Mouse (Mus musculus) layer of hippocampus, postnatal 10 days (tissue): ENCODE data around the gene Cacna2d1. TPM values are rescaled to one million over a fixed set of nuclear protein-coding genes. Genes with fewer than 3 reads are reported as not detected.

Experiments
- DNase-seq, 2 experiments: peaks; one replicate each; pipeline ENCODE4 v3.0.0; 2021; ENCODE audit warnings: low spot score in 2 of 2
- total RNA-seq, 2 experiments: library from RNA; stranded (reverse); gene quantifications; 2 replicates each; pipeline ENCODE4 v1.2.3; 2021

Cacna2d1 gene
- total RNA-seq, 2 experiments from 2014 or later: 123 to 131 TPM

GRCm38 (mm10) chr5:16252738-16253513 lies 318.4 kb downstream of the Cacna2d1 start:
- DNase-seq: no peak

- no peak for DNase-seq
Observed at GRCm38 (mm10) chr5:16253768-16254167, 319.3 kb downstream of the Cacna2d1 start.

- peak in 1 of 2 experiments; percentile 16 for DNase-seq
Observed at GRCm38 (mm10) chr5:16265385-16265784, 330.9 kb downstream of the Cacna2d1 start.

GRCm38 (mm10) chr5:16277058-16277457 lies 342.6 kb downstream of the Cacna2d1 start:
- DNase-seq: no peak

GRCm38 (mm10) chr5:16281229-16281628 lies 346.7 kb downstream of the Cacna2d1 start:
- no peak for DNase-seq

- peak; percentile 60 to 68 for DNase-seq
Observed at GRCm38 (mm10) chr5:16293223-16293622, 358.7 kb downstream of the Cacna2d1 start.

GRCm38 (mm10) chr5:16293825-16294224 lies 359.3 kb downstream of the Cacna2d1 start:
- no peak for DNase-seq

- DNase-seq: no peak
Observed at GRCm38 (mm10) chr5:16294708-16295107, 360.2 kb downstream of the Cacna2d1 start.

GRCm38 (mm10) chr5:16297170-16297771 lies 362.8 kb downstream of the Cacna2d1 start:
- DNase-seq: no peak

GRCm38 (mm10) chr5:16299631-16300030 lies 365.1 kb downstream of the Cacna2d1 start:
- DNase-seq: no peak

GRCm38 (mm10) chr5:16309168-16310006 lies 374.9 kb downstream of the Cacna2d1 start:
- peak; percentile 81 to 85 for DNase-seq

GRCm38 (mm10) chr5:16314242-16314641 lies 379.8 kb downstream of the Cacna2d1 start:
- DNase-seq: no peak

GRCm38 (mm10) chr5:16315983-16316390 lies 381.5 kb downstream of the Cacna2d1 start:
- DNase-seq: no peak

- DNase-seq: no peak
Observed at GRCm38 (mm10) chr5:16317680-16318242, 383.3 kb downstream of the Cacna2d1 start.

GRCm38 (mm10) chr5:16326610-16327009 lies 392.1 kb downstream of the Cacna2d1 start:
- no peak for DNase-seq

GRCm38 (mm10) chr5:16345393-16345792 lies 410.9 kb downstream of the Cacna2d1 start:
- no peak for DNase-seq

- no peak for DNase-seq
Observed at GRCm38 (mm10) chr5:16355816-16356215, 421.3 kb downstream of the Cacna2d1 start.

- no peak for DNase-seq
Observed at GRCm38 (mm10) chr5:16357709-16358108, 423.2 kb downstream of the Cacna2d1 start.

GRCm38 (mm10) chr5:16362076-16362475 lies 427.6 kb downstream of the Cacna2d1 start:
- DNase-seq: no peak

- DNase-seq: no peak
Observed at GRCm38 (mm10) chr5:16363171-16363570, 428.7 kb downstream of the Cacna2d1 start.

- no peak for DNase-seq
Observed at GRCm38 (mm10) chr5:16370706-16371105, 436.2 kb downstream of the Cacna2d1 start.
